Mouse (Mus musculus) heart, postnatal 0 days (tissue): ENCODE measurements around the gene Tcn2. TPM values are rescaled to one million over a fixed set of nuclear protein-coding genes. Genes with fewer than 3 reads are reported as not detected.

Experiments used
- ATAC-seq: fragments of 200-750 bp; cut with Nextera tagmentation; 2 replicates; pipeline ENCODE4 v1.8.0; 2017; ENCODE audit warnings: low read depth, moderate number of reproducible peaks, moderate library complexity; ENCODE audit not compliant: insufficient read depth
- DNase-seq: peaks from one replicate; pipeline ENCODE4 v3.0.0-alpha.2; 2016; ENCODE audit warnings: low spot score
- H3K27ac ChIP-seq: fragments of 300-500 bp; sonication (generic); 2 replicates; pipeline ENCODE4 v1.5.1; 2014; ENCODE audit warnings: low read depth, mild to moderate bottlenecking
- H3K27me3 ChIP-seq: fragments of 300-500 bp; sonication (generic); 2 replicates; pipeline ENCODE4 v1.6.1; 2014; ENCODE audit warnings: low read length, mixed read lengths; ENCODE audit not compliant: control insufficient read depth, insufficient read depth
- H3K36me3 ChIP-seq: fragments of 300-500 bp; sonication (generic); replicated peaks from 2 replicates; pipeline ENCODE4 v1.6.1; 2014; ENCODE audit warnings: low read length, mixed read lengths; ENCODE audit not compliant: control insufficient read depth, insufficient read depth
- H3K4me1 ChIP-seq: fragments of 300-500 bp; sonication (generic); 2 replicates; pipeline ENCODE4 v1.6.1; 2014; ENCODE audit warnings: antibody characterized with exemption; ENCODE audit not compliant: control insufficient read depth, insufficient read depth
- H3K4me2 ChIP-seq: fragments of 300-500 bp; sonication (generic); 2 replicates; pipeline ENCODE4 v1.6.1; 2014; ENCODE audit warnings: low read depth, mild to moderate bottlenecking, low read length, moderate library complexity
- H3K4me3 ChIP-seq: fragments of 300-500 bp; sonication (generic); 2 replicates; pipeline ENCODE4 v1.5.1; 2014; ENCODE audit warnings: low read depth, low read length
- H3K9ac ChIP-seq: fragments of 300-500 bp; sonication (generic); replicated peaks from 2 replicates; pipeline ENCODE4 v1.6.1; 2014; ENCODE audit warnings: low read depth, low read length, mixed read lengths
- H3K9me3 ChIP-seq: fragments of 300-500 bp; sonication (generic); replicated peaks from 2 replicates; pipeline ENCODE4 v1.6.1; 2016; ENCODE audit warnings: low read length; ENCODE audit not compliant: control insufficient read depth
- CTCF ChIP-seq: IDR thresholded peaks from 2 replicates; pipeline ENCODE4 v1.5.1; 2016; ENCODE audit warnings: antibody characterized with exemption, control low read depth, low read depth
- EP300 ChIP-seq: IDR thresholded peaks from 2 replicates; pipeline ENCODE4 v1.6.1; 2016; ENCODE audit warnings: antibody characterized with exemption, low read depth
- WGBS: fragments of 180-500 bp; shearing (Covaris S2); extraction: QIAGEN DNeasy Blood & Tissue Kit; methylation state at CpG from one replicate; pipeline ENCODE4 v1.1.7; 2014; 5-methylcytosine and 5-hydroxymethylcytosine counted together
- polyA plus RNA-seq: library from polyadenylated mRNA; unstranded; fragments of >200 nt; fragmentation: Nextera tagmentation; extraction: Ambion mirVana; gene quantifications from 2 replicates; pipeline ENCODE4 v1.2.1, GENCODE M21; 2015
- total RNA-seq: library from RNA; depleted of rRNA; stranded (reverse); fragments of >200 nt; gene quantifications from 2 replicates; pipeline ENCODE4 v1.2.3, GENCODE M21; 2014; ENCODE audit warnings: low replicate concordance

Gene Tcn2
- total and polyA plus RNA-seq, 2 experiments from 2014 or later: 67.2 to 113 TPM

- DNase-seq (no peak), ATAC-seq (no peak)
- Histone ChIP-seq H3K9ac (no peak overlapping the region), H3K4me2 (no peak overlapping the region), H3K27me3 (no peaks in the 10 kb centered on the region), H3K9me3 (no peaks in the 10 kb centered on the region), H3K36me3 (peaks cover 96% of the 10 kb centered on the region), H3K27ac (no peak overlapping the region), H3K4me3 (no peak overlapping the region), H3K4me1 (no peaks in the 10 kb centered on the region)
- 93% methylated on average over 7 of the region's 7 CpGs for WGBS
- TF ChIP-seq CTCF: no peak
- no peak for TF ChIP-seq EP300
Observed at GRCm38 (mm10) chr11:3973081-3973480, 41.1 kb upstream of the Tcn2 start.

GRCm38 (mm10) chr11:3970361-3970760, 38.4 kb upstream of the Tcn2 start:
- H3K4me1 ChIP-seq: no peaks in the 10 kb centered on the region
- no peak overlapping the region for H3K9ac ChIP-seq
- no peaks in the 10 kb centered on the region for H3K27me3 ChIP-seq
- ATAC-seq: no peak
- 96% methylated on average over 7 of the region's 7 CpGs for WGBS
- no peaks in the 10 kb centered on the region for H3K9me3 ChIP-seq
- DNase-seq: no peak
- H3K36me3 ChIP-seq: peaks cover 71% of the 10 kb centered on the region
- H3K4me3 ChIP-seq: no peak overlapping the region
- no peak overlapping the region for H3K27ac ChIP-seq
- TF ChIP-seq EP300 (no peak), CTCF (no peak)
- H3K4me2 ChIP-seq: no peak overlapping the region

- DNase-seq: no peak
- no peaks in the 10 kb centered on the region for H3K27me3 ChIP-seq
Observed at GRCm38 (mm10) chr11:3969837-3970236, 37.9 kb upstream of the Tcn2 start.

GRCm38 (mm10) chr11:3964416-3965172, 32.6 kb upstream of the Tcn2 start:
- ATAC-seq (no peak; the same call in 1 of the 2 replicates), DNase-seq (no peak)
- Histone ChIP-seq H3K9me3 (no peaks in the 10 kb centered on the region), H3K27me3 (no peaks in the 10 kb centered on the region), H3K9ac (peak overlapping the region; percentile 74), H3K4me3 (peak overlapping the region; percentile 75), H3K4me2 (peak overlapping the region; percentile 74), H3K4me1 (peaks cover 11% of the 10 kb centered on the region), H3K27ac (peak overlapping the region; percentile 83), H3K36me3 (peaks cover 15% of the 10 kb centered on the region)
- TF ChIP-seq CTCF (no peak), EP300 (no peak)
- WGBS: 11% methylated on average over 11 of the region's 11 CpGs

More at GRCm38 (mm10) chr11:3969837-3970236, 37.9 kb upstream of the Tcn2 start:
- H3K36me3 ChIP-seq: peaks cover 66% of the 10 kb centered on the region
- TF ChIP-seq EP300 (no peak), CTCF (no peak)
- H3K4me2 ChIP-seq: no peak overlapping the region
- no peak overlapping the region for H3K27ac ChIP-seq
- H3K9me3 ChIP-seq: no peaks in the 10 kb centered on the region
- H3K4me1 ChIP-seq: peaks cover 5% of the 10 kb centered on the region
- H3K9ac ChIP-seq: no peak overlapping the region
- no peak overlapping the region for H3K4me3 ChIP-seq
- 75% methylated on average over 3 of the region's 3 CpGs for WGBS
- no peak for ATAC-seq

- TF ChIP-seq CTCF (no peak), EP300 (peak; percentile 92)
- ATAC-seq: peak; percentile 94
- Histone ChIP-seq H3K9ac (peak within 1 kb of the TSS; percentile 74), H3K4me3 (peak within 1 kb of the TSS; percentile 75), H3K4me2 (peak within 1 kb of the TSS; percentile 74), H3K36me3 (peaks cover 8% of the 10 kb centered on the region), H3K9me3 (no peaks in the 10 kb centered on the region), H3K27me3 (no peaks in the 10 kb centered on the region), H3K4me1 (peaks cover 11% of the 10 kb centered on the region), H3K27ac (peak within 1 kb of the TSS; percentile 83)
- under 1% methylated on average over 31 of the region's 31 CpGs for WGBS
- peak; percentile 93 for DNase-seq
Observed at GRCm38 (mm10) chr11:3963610-3964415, 31.9 kb upstream of the Tcn2 start, which contains the start of gene Pes1. TSS of gene Pes1 (plus strand) at chr11:3963975.
